Mouse (Mus musculus) MEL (cell line): Measurements from ENCODE around the gene Crebbp. TPM values are rescaled to one million over a fixed set of nuclear protein-coding genes. Genes with fewer than 3 reads are reported as not detected.

Source experiments
- DNase-seq: peaks from one replicate; pipeline ENCODE4 v3.0.0; 2011; ENCODE audit warnings: low read depth, low spot score
- H3K27ac ChIP-seq: 2 replicates; pipeline ENCODE4 v1.5.1; 2012; ENCODE audit warnings: low read depth, mild to moderate bottlenecking, control low read depth, low read length, moderate library complexity; ENCODE audit not compliant: control insufficient read depth
- H3K27me3 ChIP-seq, 2 experiments: fragments of 150-350 bp in 1 of 2; sonication (generic) in 1 of 2; 2 replicates each; pipeline ENCODE4 v1.6.1; 2012; ENCODE audit warnings: low read length in 2 of 2, mild to moderate bottlenecking in 2 of 2, improper control_type of control experiment in 1 of 2, moderate library complexity in 1 of 2; ENCODE audit not compliant: insufficient read depth in 2 of 2, control insufficient read depth in 1 of 2
- H3K36me3 ChIP-seq, 2 experiments: 2 replicates each; pipeline ENCODE4 v1.6.1; 2012 to 2014; ENCODE audit warnings: low read length in 2 of 2, improper control_type of control experiment in 1 of 2, inconsistent platforms in 1 of 2, mild to moderate bottlenecking in 1 of 2; ENCODE audit not compliant: insufficient read depth in 2 of 2, control insufficient read depth in 1 of 2
- H3K4me1 ChIP-seq, 2 experiments: fragments of 150-350 bp in 1 of 2; sonication (generic) in 1 of 2; 2 replicates each; pipeline ENCODE4 v1.6.1; 2012; ENCODE audit warnings: low read length in 2 of 2, improper control_type of control experiment in 1 of 2, mild to moderate bottlenecking in 1 of 2; ENCODE audit not compliant: insufficient read depth in 2 of 2, control insufficient read depth in 1 of 2
- H3K4me3 ChIP-seq, 2 experiments: fragments of 150-350 bp in 1 of 2; sonication (generic) in 1 of 2; 2 replicates each; pipeline ENCODE4 v1.5.1; 2012; ENCODE audit warnings: low read depth in 2 of 2, low read length in 2 of 2, mild to moderate bottlenecking in 2 of 2, moderate library complexity in 2 of 2, control low read depth in 1 of 2, improper control_type of control experiment in 1 of 2; ENCODE audit not compliant: control insufficient read depth in 1 of 2, insufficient read depth in 1 of 2
- H3K79me2 ChIP-seq: 2 replicates; pipeline ENCODE4 v1.6.1; 2012; ENCODE audit warnings: mild to moderate bottlenecking, low read length, moderate library complexity; ENCODE audit not compliant: control insufficient read depth, poor library complexity, insufficient read depth
- H3K9ac ChIP-seq: 2 replicates; pipeline ENCODE4 v1.6.1; 2012; ENCODE audit warnings: low read depth, mild to moderate bottlenecking, control low read depth, low read length, moderate library complexity; ENCODE audit not compliant: control insufficient read depth, poor library complexity, severe bottlenecking
- H3K9me3 ChIP-seq: fragments of 150-350 bp; sonication (generic); replicated peaks from 2 replicates; pipeline ENCODE4 v1.6.1; 2012; ENCODE audit warnings: mild to moderate bottlenecking, low read length, improper control_type of control experiment, moderate library complexity; ENCODE audit not compliant: insufficient read depth
- BHLHE40 ChIP-seq: IDR thresholded peaks from 2 replicates; pipeline ENCODE4 v1.6.1; 2012; ENCODE audit warnings: low read depth, mild to moderate bottlenecking, inconsistent platforms, low read length, improper control_type of control experiment, borderline replicate concordance
- CTCF ChIP-seq, 3 experiments: IDR thresholded peaks in 2 of 3; conservative IDR thresholded peaks in 1 of 3; 2 replicates each; pipeline ENCODE4 v1.5.1; 2011 to 2012; ENCODE audit warnings: low read length in 3 of 3, low read depth in 2 of 3, mild to moderate bottlenecking in 2 of 3, improper control_type of control experiment in 1 of 3, inconsistent platforms in 1 of 3, mixed read lengths in 1 of 3, moderate library complexity in 1 of 3; ENCODE audit not compliant: control insufficient read depth in 1 of 3, insufficient read depth in 1 of 3, poor library complexity in 1 of 3, severe bottlenecking in 1 of 3
- EP300 ChIP-seq, 2 experiments: IDR thresholded peaks; 2 replicates each; pipeline ENCODE4 v1.6.1; 2011; ENCODE audit warnings: improper control_type of control experiment in 2 of 2, low read length in 2 of 2, low read depth in 1 of 2, mild to moderate bottlenecking in 1 of 2
- ETS1 ChIP-seq: IDR thresholded peaks from 2 replicates; pipeline ENCODE4 v1.6.1; 2012; ENCODE audit warnings: low read depth, mild to moderate bottlenecking, inconsistent platforms, low read length, improper control_type of control experiment, moderate library complexity
- GABPA ChIP-seq: IDR thresholded peaks from 2 replicates; pipeline ENCODE4 v1.6.1; 2012; ENCODE audit warnings: low read depth, mild to moderate bottlenecking, inconsistent platforms, low read length, improper control_type of control experiment, moderate library complexity
- GATA1 ChIP-seq: IDR thresholded peaks from 2 replicates; pipeline ENCODE4 v1.6.1; 2011; ENCODE audit warnings: low read depth, low read length, improper control_type of control experiment
- HCFC1 ChIP-seq: IDR thresholded peaks from 2 replicates; pipeline ENCODE4 v1.6.1; 2012; ENCODE audit warnings: low read depth, mild to moderate bottlenecking, inconsistent platforms, low read length, improper control_type of control experiment, moderate library complexity
- JUND ChIP-seq: IDR thresholded peaks from 2 replicates; pipeline ENCODE4 v1.6.1; 2011; ENCODE audit warnings: low read depth, mild to moderate bottlenecking, improper control_type of control experiment, low read length
- KAT2A ChIP-seq: conservative IDR thresholded peaks from 2 replicates; pipeline ENCODE4 v1.6.1; 2012; ENCODE audit warnings: low read depth, low read length, improper control_type of control experiment, inconsistent platforms
- MAFK ChIP-seq: IDR thresholded peaks from 2 replicates; pipeline ENCODE4 v1.6.1; 2011; ENCODE audit warnings: low read depth, mild to moderate bottlenecking, low read length, improper control_type of control experiment, borderline replicate concordance
- MAZ ChIP-seq: IDR thresholded peaks from 2 replicates; pipeline ENCODE4 v1.6.1; 2012; ENCODE audit warnings: low read depth, mild to moderate bottlenecking, inconsistent platforms, low read length, improper control_type of control experiment
- MXI1 ChIP-seq: IDR thresholded peaks from 2 replicates; pipeline ENCODE4 v1.6.1; 2011; ENCODE audit warnings: mild to moderate bottlenecking, low read depth, low read length, improper control_type of control experiment
- MYB ChIP-seq: IDR thresholded peaks from 2 replicates; pipeline ENCODE4 v1.6.1; 2011; ENCODE audit warnings: mild to moderate bottlenecking, low read depth, low read length, improper control_type of control experiment
- NRF1 ChIP-seq: IDR thresholded peaks from 2 replicates; pipeline ENCODE4 v1.6.1; 2014; ENCODE audit warnings: low read depth, mild to moderate bottlenecking, inconsistent platforms, low read length, improper control_type of control experiment, moderate library complexity; ENCODE audit not compliant: poor library complexity, insufficient read depth, severe bottlenecking
- POLR2A ChIP-seq, 2 experiments: IDR thresholded peaks; 2 replicates each; pipeline ENCODE4 v1.6.1; 2011 to 2012; ENCODE audit warnings: low read length in 2 of 2, mild to moderate bottlenecking in 2 of 2, control low read depth in 1 of 2, improper control_type of control experiment in 1 of 2, low read depth in 1 of 2, moderate library complexity in 1 of 2; ENCODE audit not compliant: control insufficient read depth in 1 of 2, insufficient read depth in 1 of 2, poor library complexity in 1 of 2
- POLR2AphosphoS2 ChIP-seq: IDR thresholded peaks from 2 replicates; pipeline ENCODE4 v1.6.1; 2011; ENCODE audit warnings: low read length, improper control_type of control experiment
- RAD21 ChIP-seq: IDR thresholded peaks from 2 replicates; pipeline ENCODE4 v1.6.1; 2011; ENCODE audit warnings: mild to moderate bottlenecking, low read depth, low read length, improper control_type of control experiment
- RCOR1 ChIP-seq: IDR thresholded peaks from 2 replicates; pipeline ENCODE4 v1.6.1; 2012; ENCODE audit warnings: low read depth, mild to moderate bottlenecking, inconsistent platforms, low read length, improper control_type of control experiment
- SIN3A ChIP-seq: IDR thresholded peaks from 2 replicates; pipeline ENCODE4 v1.6.1; 2012; ENCODE audit warnings: low read length, improper control_type of control experiment, inconsistent platforms
- TAL1 ChIP-seq: IDR thresholded peaks from 2 replicates; pipeline ENCODE4 v1.6.1; 2012; ENCODE audit warnings: mild to moderate bottlenecking, inconsistent platforms, low read length, moderate library complexity, mixed read lengths
- TCF12 ChIP-seq: IDR thresholded peaks from 2 replicates; pipeline ENCODE4 v1.6.1; 2014; ENCODE audit warnings: low read depth, mild to moderate bottlenecking, inconsistent platforms, low read length, improper control_type of control experiment, moderate library complexity
- UBTF ChIP-seq: IDR thresholded peaks from 2 replicates; pipeline ENCODE4 v1.6.1; 2012; ENCODE audit warnings: low read depth, mild to moderate bottlenecking, inconsistent platforms, low read length, improper control_type of control experiment, moderate library complexity, borderline replicate concordance; ENCODE audit not compliant: insufficient read depth
- polyA plus RNA-seq, 2 experiments: library from polyadenylated mRNA; stranded (reverse) in 1 of 2; unstranded in 1 of 2; fragments of >175 nt in 1 of 2; fragments of >200 nt in 1 of 2; gene quantifications; 2 replicates each; pipeline versions ENCODE4 v1.2.1 to v1.2.4; 2012; ENCODE audit warnings: low replicate concordance in 2 of 2, low read depth in 1 of 2; ENCODE audit not compliant: insufficient read length in 2 of 2, insufficient read depth in 1 of 2, missing spikeins in 1 of 2
- total RNA-seq: library from RNA; depleted of rRNA; stranded (reverse); fragments of 300-350 nt; gene quantifications from 2 replicates; pipeline ENCODE4 v1.2.3, GENCODE M21; 2012

The Crebbp gene
- total and polyA plus RNA-seq, 3 experiments: 4.7 to 145 (median 7.0) TPM

DNA sequence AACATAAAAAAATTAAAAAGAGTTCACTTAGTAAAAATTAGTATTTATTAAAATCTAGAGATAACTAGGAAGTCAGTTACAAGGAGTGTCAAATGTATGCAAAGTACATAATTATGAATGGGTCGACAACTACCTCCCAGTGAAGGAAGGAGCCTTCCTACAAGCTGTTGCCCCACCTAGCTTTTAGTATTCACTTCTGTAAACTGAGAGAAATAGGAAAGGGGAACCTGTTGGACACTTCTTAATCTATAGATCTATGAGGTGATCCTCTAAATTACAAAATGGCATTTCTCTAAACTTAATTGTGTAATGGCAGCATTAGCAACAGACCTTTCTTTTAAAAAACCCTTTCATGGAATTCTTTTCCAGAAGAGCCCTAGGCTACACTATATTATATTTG lies 84.9 kb downstream of the Crebbp start:
- H3K9ac ChIP-seq: no peak overlapping the region
- H3K36me3 ChIP-seq: peaks cover 1 to 17% of the 10 kb centered on the region in 2 experiments; a peak in 3 of 4 replicates
- no peaks in the 10 kb centered on the region for H3K27me3 ChIP-seq
- H3K9me3 ChIP-seq: no peaks in the 10 kb centered on the region
- TF ChIP-seq UBTF (no peak), EP300 (IDR thresholded peaks at IDR 0.05; ENCODE audit: low read depth in 1 of 2, low read length in 2 of 2) (0 out of 4 replicates have a peak, but pooled peaks of 1 of the 2 experiments have one; percentile 9), GATA1 (0 out of 2 replicates have a peak, but pooled peaks have one; percentile 19)
- TF ChIP-seq, all 39 proteins: peak for 2
- DNase-seq: peak; percentile 55
- H3K79me2 ChIP-seq: no peaks in the 10 kb centered on the region
- H3K4me3 ChIP-seq: no peak overlapping the region
- H3K27ac ChIP-seq: no peak overlapping the region
- peaks cover 5 to 7% of the 10 kb centered on the region in 2 experiments for H3K4me1 ChIP-seq

DNA sequence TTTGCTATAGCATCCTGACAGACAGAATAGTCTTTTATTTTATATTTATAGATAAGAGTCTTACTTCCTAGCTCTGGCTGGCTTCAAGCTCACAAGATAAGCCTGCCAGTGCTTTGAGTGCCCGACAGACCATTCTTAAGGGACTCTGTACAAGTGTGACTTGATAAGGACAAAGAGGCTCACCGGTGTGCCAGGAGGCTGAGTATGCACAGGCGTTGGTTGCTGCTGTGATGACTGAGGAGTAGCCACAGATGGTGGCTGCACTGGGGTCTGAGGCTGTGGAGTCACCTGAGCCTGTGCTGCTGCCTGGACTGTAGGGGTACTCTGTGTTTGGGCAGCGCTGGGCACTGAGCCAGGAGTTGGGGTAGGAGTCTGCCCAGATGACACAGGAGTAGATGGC lies 96.7 kb downstream of the Crebbp start:
- Histone ChIP-seq H3K4me3 (no peak overlapping the region), H3K9ac (no peak overlapping the region), H3K27me3 (no peaks in the 10 kb centered on the region), H3K4me1 (peaks cover 3 to 5% of the 10 kb centered on the region in 2 experiments; a peak in 3 of 4 replicates), H3K27ac (no peak overlapping the region), H3K79me2 (no peaks in the 10 kb centered on the region), H3K36me3 (peaks cover 5 to 9% of the 10 kb centered on the region in 2 experiments), H3K9me3 (no peaks in the 10 kb centered on the region)
- DNase-seq: peak; percentile 76
- TF ChIP-seq JUND (no peak), TCF12 (peak; percentile 29; the same call in 1 of the 2 replicates), RCOR1 (peak; percentile 42; the same call in 1 of the 2 replicates), POLR2AphosphoS2 (no peak), GATA1 (peak; percentile 79), ETS1 (peak; percentile 43), SIN3A (peak; percentile 27; the same call in 1 of the 2 replicates), EP300 (IDR thresholded peaks at IDR 0.05; ENCODE audit: low read depth in 1 of 2, low read length in 2 of 2) (peak; percentile 33 to 41; a peak in 3 of 4 replicates)

DNA sequence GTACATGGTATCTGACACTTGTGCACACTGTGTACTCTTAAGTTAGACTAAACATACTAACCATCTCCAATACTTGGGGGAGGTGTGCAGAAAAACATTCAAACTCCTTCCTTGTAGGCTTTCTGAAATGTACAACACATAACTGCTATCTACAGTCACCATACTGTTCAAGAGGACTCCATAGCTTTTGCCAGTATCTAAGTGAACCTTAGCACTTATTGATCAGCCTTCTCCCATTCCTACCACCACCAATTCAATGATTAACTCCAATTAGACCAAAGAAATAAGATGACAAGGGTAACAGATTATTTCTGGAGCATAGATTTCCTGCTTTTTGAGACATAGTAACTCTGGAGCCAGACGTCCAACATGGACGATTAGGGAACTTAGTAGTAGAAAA lies 113.4 kb downstream of the Crebbp start:
- H3K4me1 ChIP-seq: peaks cover 5 to 8% of the 10 kb centered on the region in 2 experiments
- no peak overlapping the region for H3K9ac ChIP-seq
- H3K79me2 ChIP-seq: no peaks in the 10 kb centered on the region
- DNase-seq: no peak
- no peak for TF ChIP-seq UBTF
- no peak for TF ChIP-seq MXI1
- TF ChIP-seq TAL1: no peak
- TF ChIP-seq HCFC1: no peak
- TF ChIP-seq BHLHE40: no peak
- TF ChIP-seq GABPA: no peak
- no peak for TF ChIP-seq MAFK
- TF ChIP-seq MYB: no peak
- no peak for TF ChIP-seq RCOR1
- TF ChIP-seq SIN3A: no peak
- no peak for TF ChIP-seq KAT2A
- TF ChIP-seq NRF1: no peak
- no peak for TF ChIP-seq MAZ
- TF ChIP-seq POLR2A (IDR thresholded peaks at IDR 0.05; ENCODE audit: control insufficient read depth in 1 of 2, insufficient read depth in 1 of 2, low read depth in 1 of 2, low read length in 2 of 2, poor library complexity in 1 of 2): no peak
- no peak for TF ChIP-seq CTCF (IDR thresholded peaks at IDR 0.05 in 2 of 3, conservative IDR thresholded peaks at IDR 0.05 in 1 of 3; ENCODE audit: control insufficient read depth in 1 of 3, insufficient read depth in 1 of 3, low read depth in 2 of 3, low read length in 3 of 3, poor library complexity in 1 of 3, severe bottlenecking in 1 of 3)
- no peak for TF ChIP-seq RAD21
- no peak overlapping the region for H3K27ac ChIP-seq
- peaks cover 2 to 9% of the 10 kb centered on the region in 2 experiments for H3K36me3 ChIP-seq
- H3K4me3 ChIP-seq: no peak overlapping the region
- H3K27me3 ChIP-seq: no peaks in the 10 kb centered on the region
- no peaks in the 10 kb centered on the region for H3K9me3 ChIP-seq
